In the genomic region with DNA sequence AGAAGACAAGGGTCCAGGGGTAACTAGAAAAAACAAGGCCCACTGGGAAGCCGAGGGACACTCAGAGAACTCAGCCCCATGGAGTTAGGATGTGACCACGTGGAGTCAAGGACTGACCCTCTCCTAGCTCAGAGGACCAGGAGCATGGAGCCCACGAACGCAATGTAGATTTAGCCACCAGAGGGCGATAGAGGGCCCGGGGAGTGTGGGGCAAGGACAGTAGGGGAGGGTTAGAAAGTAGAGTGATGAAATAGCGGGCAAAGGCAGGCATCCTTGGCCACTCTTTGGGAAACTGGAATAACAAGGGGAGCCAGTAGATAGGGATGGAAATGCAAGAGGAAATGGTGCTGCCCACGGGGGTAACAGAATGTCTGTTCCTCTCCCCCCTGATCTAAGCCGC, we compare ENCODE assay signal across 8 mouse cellular contexts. TPM values are rescaled to one million over a fixed set of nuclear protein-coding genes. Genes with fewer than 3 reads are reported as not detected.
DNase-seq lines count a peak whose midpoint lies in the region; ATAC-seq and TF ChIP-seq lines count a peak whose summit lies in the region.

No protein-coding gene starts in this region.

- no peak for TF ChIP-seq EP300 in CH12.LX (IDR thresholded peaks at IDR 0.05; ENCODE audit: low read length)
- no peak for TF ChIP-seq EP300 in liver, postnatal 0 days (IDR thresholded peaks at IDR 0.05; ENCODE audit: low read depth)

- WGBS in intestine, postnatal 0 days, result 44% methylated on average over 9 of the region's 9 CpGs
- 51% methylated on average over 9 of the region's 9 CpGs for WGBS in intestine, embryonic 15.5 days
- 39% methylated on average over 9 of the region's 9 CpGs for WGBS in liver, postnatal 0 days (ENCODE audit: insufficient replicate concordance)

- no peak overlapping the region for H3K27ac ChIP-seq in intestine, postnatal 0 days (ENCODE audit: low read depth, low read length)
- no peak overlapping the region for H3K27ac ChIP-seq in intestine, embryonic 15.5 days
- H3K27ac ChIP-seq in CH12.LX (ENCODE audit: insufficient read depth, low read depth), result no peak overlapping the region
- no peak overlapping the region for H3K27ac ChIP-seq in liver, postnatal 0 days (ENCODE audit: low read depth)

- no peak for ATAC-seq in intestine, postnatal 0 days
- no peak for ATAC-seq in intestine, embryonic 15.5 days
- ATAC-seq in liver, postnatal 0 days, result no peak

- no peaks in the 10 kb centered on the region for H3K4me1 ChIP-seq in intestine, postnatal 0 days (replicated peaks; ENCODE audit: control insufficient read depth, insufficient read depth, low read length)
- no peaks in the 10 kb centered on the region for H3K4me1 ChIP-seq in intestine, embryonic 15.5 days (replicated peaks)
- no peaks in the 10 kb centered on the region for H3K4me1 ChIP-seq in CH12.LX (ENCODE audit: control insufficient read depth in 1 of 2, insufficient read depth in 2 of 2)
- no peaks in the 10 kb centered on the region for H3K4me1 ChIP-seq in liver, postnatal 0 days (ENCODE audit: insufficient read depth)

- H3K36me3 ChIP-seq in intestine, postnatal 0 days (ENCODE audit: control insufficient read depth, insufficient read depth), result no peaks in the 10 kb centered on the region
- no peaks in the 10 kb centered on the region for H3K36me3 ChIP-seq in intestine, embryonic 15.5 days
- no peaks in the 10 kb centered on the region for H3K36me3 ChIP-seq in CH12.LX (replicated peaks in 1 of 2; ENCODE audit: control insufficient read depth in 1 of 2, insufficient read depth in 1 of 2, low read length in 1 of 2)
- no peaks in the 10 kb centered on the region for H3K36me3 ChIP-seq in liver, postnatal 0 days (replicated peaks; ENCODE audit: insufficient read depth, low read length)

- TF ChIP-seq RAD21 in CH12.LX (IDR thresholded peaks at IDR 0.05; ENCODE audit: low read depth, low read length), result peak; percentile 20

- no peaks in the 10 kb centered on the region for H3K27me3 ChIP-seq in intestine, postnatal 0 days (replicated peaks; ENCODE audit: control insufficient read depth, insufficient read depth, low read length)
- no peaks in the 10 kb centered on the region for H3K27me3 ChIP-seq in intestine, embryonic 15.5 days (replicated peaks)
- H3K27me3 ChIP-seq in CH12.LX (replicated peaks), result no peaks in the 10 kb centered on the region
- H3K27me3 ChIP-seq in liver, postnatal 0 days (ENCODE audit: insufficient read depth, low read length), result no peaks in the 10 kb centered on the region

- H3K4me3 ChIP-seq in intestine, postnatal 0 days (ENCODE audit: low read depth, low read length), result no peak overlapping the region
- no peak overlapping the region for H3K4me3 ChIP-seq in intestine, embryonic 15.5 days (replicated peaks)
- no peak overlapping the region for H3K4me3 ChIP-seq in CH12.LX (replicated peaks in 1 of 3; ENCODE audit: low read depth in 2 of 3, low read length in 2 of 3, poor library complexity in 1 of 3)
- H3K4me3 ChIP-seq in liver, postnatal 0 days (ENCODE audit: low read depth, low read length), result no peak overlapping the region

- peak; percentile 81 for TF ChIP-seq CTCF in intestine, postnatal 0 days (IDR thresholded peaks at IDR 0.05; ENCODE audit: low read depth)
- peak; percentile 22 to 49; a peak in 2 of 4 replicates for TF ChIP-seq CTCF in CH12.LX (conservative IDR thresholded peaks at IDR 0.05 in 1 of 2, IDR thresholded peaks at IDR 0.05 in 1 of 2; ENCODE audit: low read depth in 2 of 2, low read length in 2 of 2)
- TF ChIP-seq CTCF in liver, postnatal 0 days (IDR thresholded peaks at IDR 0.05; ENCODE audit: low read depth), result peak; percentile 78

- no peaks in the 10 kb centered on the region for H3K79me2 ChIP-seq in CH12.LX (replicated peaks; ENCODE audit: control insufficient read depth, extremely low read depth, insufficient read depth, poor library complexity, severe bottlenecking)

- DNase-seq in CH12.LX (ENCODE audit: extremely low read depth), result peak; percentile 29
- DNase-seq in adrenal gland, postnatal 14 days, result peak; percentile 79
- peak; percentile 63 for DNase-seq in liver, postnatal 0 days
- DNase-seq in thymus, adult 18-20 months, result peak; percentile 8 to 19
- DNase-seq in right cerebral cortex, postnatal 25 days, result no peak
- no peak for DNase-seq in layer of hippocampus, adult 8-10 months (ENCODE audit: low spot score in 2 of 2)

- no peak overlapping the region for H3K4me2 ChIP-seq in intestine, postnatal 0 days (replicated peaks; ENCODE audit: low read depth)
- H3K4me2 ChIP-seq in intestine, embryonic 15.5 days (replicated peaks), result no peak overlapping the region
- H3K4me2 ChIP-seq in CH12.LX (ENCODE audit: insufficient read depth, low read depth, poor library complexity, severe bottlenecking), result no peak overlapping the region
- H3K4me2 ChIP-seq in liver, postnatal 0 days (ENCODE audit: low read depth, low read length), result no peak overlapping the region

- no peak overlapping the region for H3K9ac ChIP-seq in intestine, postnatal 0 days (ENCODE audit: low read depth, low read length)
- no peak overlapping the region for H3K9ac ChIP-seq in intestine, embryonic 15.5 days
- no peak overlapping the region for H3K9ac ChIP-seq in CH12.LX (ENCODE audit: insufficient read depth, low read depth)
- no peak overlapping the region for H3K9ac ChIP-seq in liver, postnatal 0 days (replicated peaks)

- no peaks in the 10 kb centered on the region for H3K9me3 ChIP-seq in intestine, postnatal 0 days (ENCODE audit: control insufficient read depth)
- H3K9me3 ChIP-seq in intestine, embryonic 15.5 days, result no peaks in the 10 kb centered on the region
- H3K9me3 ChIP-seq in CH12.LX (replicated peaks; ENCODE audit: low read length), result peaks cover 34% of the 10 kb centered on the region
- H3K9me3 ChIP-seq in liver, postnatal 0 days (ENCODE audit: low read length), result no peaks in the 10 kb centered on the region

- in situ Hi-C loops in CH12.LX (cut with MboI; ENCODE audit: low pct_ligation_motif_present, low pct_unique_long_range_greater_than_20kb, low sequenced_read_pairs), result no loop called here

- no peak for TF ChIP-seq POLR2A in CH12.LX (IDR thresholded peaks at IDR 0.05; ENCODE audit: low read depth, low read length)

- dilution Hi-C loops in CH12.LX (cut with MboI; ENCODE audit: extremely low pct_ligation_motif_present, extremely low pct_unique_long_range_greater_than_20kb, low sequenced_read_pairs), result no loop called here

TF ChIP-seq in CH12.LX, 34 proteins besides CTCF, POLR2A, EP300 and RAD21:
- TF ChIP-seq ZNF384 (IDR thresholded peaks at IDR 0.05; ENCODE audit: low read depth, low read length) (no peak), SMC3 (IDR thresholded peaks at IDR 0.05; ENCODE audit: low read depth, low read length) (peak; percentile 48), JUN (IDR thresholded peaks at IDR 0.05; ENCODE audit: insufficient read depth, low read depth, low read length) (no peak), TCF12 (IDR thresholded peaks at IDR 0.05; ENCODE audit: low read depth, low read length) (no peak), SIN3A (IDR thresholded peaks at IDR 0.05; ENCODE audit: low read length) (no peak), MEF2A (IDR thresholded peaks at IDR 0.05; ENCODE audit: borderline replicate concordance, low read depth, low read length) (no peak), JUND (conservative IDR thresholded peaks at IDR 0.05; ENCODE audit: low read depth, low read length) (no peak)
TF ChIP-seq in CH12.LX: peak in this region for 1.

RNA-seq across cellular contexts. Expression of a gene that starts 26.5 kb away (rescaled TPM):
- polyA plus RNA-seq in intestine, postnatal 0 days (2015; fragmentation: Nextera tagmentation; extraction: Ambion mirVana), result 0.10 and 0.25 TPM in 2 replicates
- polyA plus RNA-seq in intestine, embryonic 15.5 days (2015; fragmentation: Nextera tagmentation; extraction: Ambion mirVana), result 0.03 and 0.14 TPM in 2 replicates
- not detected in 2 replicates for total RNA-seq in CH12.LX (2012; rRNA removed)
- not detected in 2 replicates for total RNA-seq in CH12.LX (2014; rRNA removed)
- not detected in 2 replicates for polyA plus RNA-seq in CH12.LX (2012; ENCODE audit: insufficient read length, low read depth)
- 0.44 and 0.71 TPM in 2 replicates for total RNA-seq in adrenal gland, postnatal 14 days (2021)
- polyA plus RNA-seq in liver, postnatal 0 days (2015; fragmentation: Nextera tagmentation; extraction: Ambion mirVana), result not detected in 2 replicates
- total RNA-seq in layer of hippocampus, adult 8-10 months (2022), result 1 to 10 TPM; 1.8 to 3.4 (median 2.7) TPM

Comparison
In these comparisons a context has a peak if more than half of its experiments do, and no peak if none do; other contexts are left out.
1. DNase-seq: peak in CH12.LX (single experiment), adrenal gland, postnatal 14 days (single experiment), liver, postnatal 0 days (single experiment) and thymus, adult 18-20 months (2 of 2); none in right cerebral cortex, postnatal 25 days (single experiment) and layer of hippocampus, adult 8-10 months (0 of 2).
2. Peak in every context shown above with its lines, with median percentiles within 50 percentile points of each other: CTCF ChIP-seq.